Mouse (Mus musculus) stomach, embryonic 16.5 days (tissue): Measurements from ENCODE around the gene Rnf121. TPM values are rescaled to one million over a fixed set of nuclear protein-coding genes. Genes with fewer than 3 reads are reported as not detected.
A peak's percentile ranks its signal among the peaks of the same experiment; 100 is the strongest.

Experiments
- ATAC-seq: fragments of 200-750 bp; cut with Nextera tagmentation; 2 replicates; pipeline ENCODE4 v1.8.0; 2017; ENCODE audit warnings: moderate number of reproducible peaks, moderate TSS enrichment; ENCODE audit not compliant: insufficient read depth, low FRiP score
- H3K27ac ChIP-seq: fragments of 300-500 bp; sonication (generic); 2 replicates; pipeline ENCODE4 v1.5.1; 2014; ENCODE audit warnings: low read length
- H3K27me3 ChIP-seq: fragments of 300-500 bp; sonication (generic); 2 replicates; pipeline ENCODE4 v1.6.1; 2014; ENCODE audit warnings: low read length, control low read depth, mixed read lengths; ENCODE audit not compliant: control insufficient read depth, insufficient read depth
- H3K36me3 ChIP-seq: fragments of 300-500 bp; sonication (generic); 2 replicates; pipeline ENCODE4 v1.6.1; 2014; ENCODE audit warnings: low read length; ENCODE audit not compliant: control insufficient read depth, insufficient read depth
- H3K4me1 ChIP-seq: fragments of 300-500 bp; sonication (generic); 2 replicates; pipeline ENCODE4 v1.6.1; 2014; ENCODE audit warnings: low read length, control low read depth, mixed read lengths; ENCODE audit not compliant: control insufficient read depth, insufficient read depth
- H3K4me2 ChIP-seq: fragments of 300-500 bp; sonication (generic); 2 replicates; pipeline ENCODE4 v1.6.1; 2014; ENCODE audit warnings: low read depth, low read length, mixed read lengths
- H3K4me3 ChIP-seq: fragments of 300-500 bp; sonication (generic); replicated peaks from 2 replicates; pipeline ENCODE4 v1.5.1; 2014; ENCODE audit warnings: mild to moderate bottlenecking, low read length
- H3K9ac ChIP-seq: fragments of 300-500 bp; sonication (generic); 2 replicates; pipeline ENCODE4 v1.6.1; 2014; ENCODE audit warnings: low read length
- H3K9me3 ChIP-seq: fragments of 300-500 bp; sonication (generic); replicated peaks from 2 replicates; pipeline ENCODE4 v1.6.1; 2016; ENCODE audit warnings: low read length, control low read depth; ENCODE audit not compliant: control insufficient read depth
- WGBS: fragments of 180-500 bp; shearing (Covaris S2); extraction: QIAGEN DNeasy Blood & Tissue Kit; methylation state at CpG from one replicate; pipeline ENCODE4 v1.1.7; 2014; 5-methylcytosine and 5-hydroxymethylcytosine counted together
- polyA plus RNA-seq: library from polyadenylated mRNA; unstranded; fragments of >200 nt; fragmentation: Nextera tagmentation; extraction: Ambion mirVana; gene quantifications from 2 replicates; pipeline ENCODE4 v1.2.1, GENCODE M21; 2015

The Rnf121 gene
- polyA plus RNA-seq, 1 experiment from 2014 or later: 27.0 TPM

DNA sequence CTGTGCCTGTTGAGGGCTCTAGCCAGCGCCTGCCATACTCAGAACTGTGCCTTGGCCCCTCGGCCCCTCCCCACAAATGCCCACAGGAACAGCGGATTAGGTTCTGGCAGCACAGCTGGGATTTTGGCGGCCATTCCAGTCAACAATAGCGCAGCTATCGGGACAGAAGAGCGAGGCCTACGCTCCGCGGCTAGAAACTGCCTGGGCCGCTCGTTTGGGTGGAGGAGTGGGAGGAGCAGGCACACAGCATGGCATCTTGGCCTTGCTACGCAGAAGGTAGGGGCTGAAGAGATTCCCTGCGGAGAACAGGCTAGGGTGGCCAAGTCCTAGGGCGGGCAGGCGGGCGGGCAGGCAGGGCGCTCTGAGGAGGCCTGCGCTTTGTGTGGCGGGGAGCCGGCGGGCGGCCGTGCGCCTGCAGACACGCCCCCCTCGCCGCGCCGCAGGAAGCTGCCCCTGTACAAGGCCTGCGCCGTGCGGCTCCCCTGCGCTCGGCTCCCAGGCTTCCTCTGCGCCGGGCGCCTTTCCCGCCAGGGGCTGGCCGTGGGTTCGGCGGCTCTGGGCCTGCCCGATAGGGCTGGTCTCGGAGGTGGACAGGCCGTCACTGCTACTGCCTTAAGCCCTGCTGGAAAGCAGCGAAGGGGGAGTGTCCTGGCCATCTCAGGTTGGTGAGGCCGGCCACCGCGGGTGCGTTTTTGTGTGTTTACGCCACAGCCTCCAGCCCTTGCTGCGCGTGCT lies 95.4 kb downstream of the Rnf121 start:
- Histone ChIP-seq H3K27ac (peak overlapping the region; percentile 99), H3K4me1 (peaks cover 34% of the 10 kb centered on the region), H3K4me3 (peak overlapping the region; percentile 67), H3K9ac (peak overlapping the region; percentile 83), H3K4me2 (peak overlapping the region; percentile 71), H3K36me3 (no peaks in the 10 kb centered on the region), H3K9me3 (no peaks in the 10 kb centered on the region), H3K27me3 (no peaks in the 10 kb centered on the region)
- WGBS: under 1% methylated on average over 51 of the region's 53 CpGs
- ATAC-seq: peak; percentile 90

Other genes starting within 250 kb of the Rnf121 start
- 2.0 and 2.6 TPM in 2 replicates for gene Phox2a, start 247.2 kb downstream of the Rnf121 start, polyA plus RNA-seq
- 27.8 and 34.1 TPM in 2 replicates for gene Inppl1, start 227.2 kb downstream of the Rnf121 start, polyA plus RNA-seq
- gene Folr2, start 208.3 kb downstream of the Rnf121 start, polyA plus RNA-seq: 1.8 and 2.0 TPM in 2 replicates
- 55.9 and 57.7 TPM in 2 replicates for gene Anapc15, start 201.8 kb downstream of the Rnf121 start, polyA plus RNA-seq
- 9.2 and 14.3 TPM in 2 replicates for gene Folr1, start 194.7 kb downstream of the Rnf121 start, polyA plus RNA-seq
- 147 and 149 TPM in 2 replicates for gene Lamtor1, start 159.6 kb downstream of the Rnf121 start, polyA plus RNA-seq
- gene Tomt, start 159.1 kb downstream of the Rnf121 start, polyA plus RNA-seq: 0.21 and 1.2 TPM in 2 replicates
- 10.3 and 11.5 TPM in 2 replicates for gene Lrrc51, start 131.6 kb downstream of the Rnf121 start, polyA plus RNA-seq
- 60.9 and 64.3 TPM in 2 replicates for gene Numa1, start 131.4 kb downstream of the Rnf121 start, polyA plus RNA-seq
- gene Il18bp, start 46.8 kb downstream of the Rnf121 start, polyA plus RNA-seq: 2.6 and 3.3 TPM in 2 replicates
- gene Xndc1, start within 50 bp of the Rnf121 start, polyA plus RNA-seq: 28.2 and 28.9 TPM in 2 replicates
- gene Xntrpc, start 244 bp upstream of the Rnf121 start, polyA plus RNA-seq: 0.84 and 1.1 TPM in 2 replicates
- gene Trpc2, start 17.6 kb upstream of the Rnf121 start, polyA plus RNA-seq: not detected in 2 replicates
- gene Art1, start 36.3 kb upstream of the Rnf121 start, polyA plus RNA-seq: 0.36 and 7.1 TPM in 2 replicates
- gene Art5, start 44.0 kb upstream of the Rnf121 start, polyA plus RNA-seq: 0.34 and 0.77 TPM in 2 replicates
- not detected in 2 replicates for gene Chrna10, start 51.4 kb upstream of the Rnf121 start, polyA plus RNA-seq
- 34.5 and 35.0 TPM in 2 replicates for gene Nup98, start 144.7 kb upstream of the Rnf121 start, polyA plus RNA-seq
- gene Pgap2, start 144.7 kb upstream of the Rnf121 start, polyA plus RNA-seq: 109 and 126 TPM in 2 replicates
- 62.0 and 68.0 TPM in 2 replicates for gene Rhog, start 190.6 kb upstream of the Rnf121 start, polyA plus RNA-seq
- 33.7 and 36.1 TPM in 2 replicates for gene Stim1, start 202.3 kb upstream of the Rnf121 start, polyA plus RNA-seq